Mouse (Mus musculus) CD4-positive naive resting alpha-beta T cell, adult 57 days (primary cell): ENCODE results near the gene Dzip1l. TPM values are rescaled to one million over a fixed set of nuclear protein-coding genes. Genes with fewer than 3 reads are reported as not detected.

Experiments
- total RNA-seq: library from RNA; stranded (reverse); gene quantifications from one replicate; pipeline ENCODE4 v1.2.4, GENCODE M21; 2023

Gene Dzip1l
- not detected for total RNA-seq

GRCm38 (mm10) chr9:99629281-99630011, at the start of gene Dzip1l:
Gene Dzip1l, plus strand, starts transcription at chr9:99629496.

GRCm38 (mm10) chr9:99612202-99612601, 17.1 kb upstream of the Dzip1l start, which contains the start of gene A4gnt:
Gene A4gnt, plus strand, starts transcription at chr9:99612502.

GRCm38 (mm10) chr9:99717134-99717533, 87.8 kb downstream of the Dzip1l start, which contains the start of gene Cldn18:
Gene Cldn18, minus strand, starts transcription at chr9:99717267.

Other genes starting within 250 kb of the Dzip1l start
- gene Mras, start 192.1 kb upstream of the Dzip1l start, total RNA-seq, result 1.4 TPM
- not detected for gene Nme9, start 178.0 kb upstream of the Dzip1l start, total RNA-seq
- gene Armc8, start 60.6 kb upstream of the Dzip1l start, total RNA-seq, result 31.5 TPM
- gene Dbr1, start 53.7 kb upstream of the Dzip1l start, total RNA-seq, result 46.1 TPM
- not detected for gene A4gnt, start 17.0 kb upstream of the Dzip1l start, total RNA-seq
- not detected for gene Cldn18, start 87.8 kb downstream of the Dzip1l start, total RNA-seq
- gene Sox14, start 246.7 kb downstream of the Dzip1l start, total RNA-seq, result not detected